Mouse (Mus musculus) bone marrow, adult 2 months (tissue): ENCODE results near the gene Erc2. TPM values are rescaled to one million over a fixed set of nuclear protein-coding genes. Genes with fewer than 3 reads are reported as not detected.

Experiments used
- H3K27ac ChIP-seq: fragments of 200-500 bp; 2 replicates; pipeline ENCODE4 v1.5.1; 2012; ENCODE audit warnings: low read depth, mild to moderate bottlenecking, control low read depth, inconsistent platforms, low read length; ENCODE audit not compliant: control insufficient read depth, poor library complexity, insufficient read depth
- H3K4me1 ChIP-seq: fragments of 200-500 bp; 2 replicates; pipeline ENCODE4 v1.6.1; 2011; ENCODE audit warnings: low read length; ENCODE audit not compliant: control insufficient read depth, insufficient read depth
- H3K4me3 ChIP-seq: fragments of 200-500 bp; replicated peaks from 2 replicates; pipeline ENCODE3; 2011; ENCODE audit warnings: mild to moderate bottlenecking, low read depth, low read length, control low read depth; ENCODE audit not compliant: control insufficient read depth
- CTCF ChIP-seq: fragments of 200-500 bp; IDR thresholded peaks from 2 replicates; pipeline ENCODE4 v1.5.1; 2011; ENCODE audit warnings: low read length, control low read depth; ENCODE audit not compliant: control insufficient read depth, insufficient read depth
- POLR2A ChIP-seq: fragments of 200-500 bp; IDR thresholded peaks from 2 replicates; pipeline ENCODE4 v1.6.1; 2011; ENCODE audit warnings: low read depth, mild to moderate bottlenecking, control low read depth, low read length, borderline replicate concordance; ENCODE audit not compliant: control insufficient read depth
- WGBS: fragments of 180-500 bp; shearing (Covaris S2); methylation state at CpG from one replicate; pipeline ENCODE4 v1.1.7; 2018; 5-methylcytosine and 5-hydroxymethylcytosine counted together
- polyA plus RNA-seq: library from polyadenylated mRNA; stranded (reverse); fragments of >200 nt; gene quantifications from 2 replicates; pipeline ENCODE4 v1.2.4, GENCODE M21; 2011; ENCODE audit warnings: low replicate concordance; ENCODE audit not compliant: missing spikeins, insufficient read depth, insufficient read length

Gene Erc2
- polyA plus RNA-seq, 1 experiment, result not detected

GRCm38 (mm10) chr14:28441240-28441967 is 819.2 kb downstream of the Erc2 start:
- Histone ChIP-seq H3K4me1 (no peaks in the 10 kb centered on the region), H3K4me3 (no peak overlapping the region), H3K27ac (no peak overlapping the region)
- 70% methylated on average over 14 of the region's 14 CpGs for WGBS
- TF ChIP-seq POLR2A, result no peak
- no peak for TF ChIP-seq CTCF

GRCm38 (mm10) chr14:28443254-28443944 is 821.2 kb downstream of the Erc2 start:
- TF ChIP-seq POLR2A, result no peak
- TF ChIP-seq CTCF, result no peak
- 71% methylated on average over 7 of the region's 7 CpGs for WGBS

GRCm38 (mm10) chr14:28445737-28446136 is 823.5 kb downstream of the Erc2 start:
- Histone ChIP-seq H3K4me3 (no peak overlapping the region), H3K27ac (no peak overlapping the region), H3K4me1 (no peaks in the 10 kb centered on the region)
- WGBS, result 73% methylated on average over 6 of the region's 6 CpGs
- TF ChIP-seq POLR2A, result no peak
- no peak for TF ChIP-seq CTCF

More at GRCm38 (mm10) chr14:28443254-28443944, 821.2 kb downstream of the Erc2 start:
- H3K4me1 ChIP-seq, result no peaks in the 10 kb centered on the region
- no peak overlapping the region for H3K4me3 ChIP-seq
- H3K27ac ChIP-seq, result no peak overlapping the region

- TF ChIP-seq CTCF (no peak), POLR2A (no peak)
- 85% methylated on average over 9 of the region's 9 CpGs for WGBS
- no peaks in the 10 kb centered on the region for H3K4me1 ChIP-seq
- no peak overlapping the region for H3K27ac ChIP-seq
- no peak overlapping the region for H3K4me3 ChIP-seq
Measured at GRCm38 (mm10) chr14:28451771-28452170, 829.5 kb downstream of the Erc2 start.

GRCm38 (mm10) chr14:28456372-28457076 is 834.3 kb downstream of the Erc2 start:
- WGBS, result 3% methylated on average over 7 of the region's 7 CpGs
- TF ChIP-seq CTCF (no peak), POLR2A (no peak)
- Histone ChIP-seq H3K4me3 (no peak overlapping the region), H3K27ac (no peak overlapping the region), H3K4me1 (no peaks in the 10 kb centered on the region)

- no peak for TF ChIP-seq POLR2A
- TF ChIP-seq CTCF, result no peak
- H3K4me1 ChIP-seq, result no peaks in the 10 kb centered on the region
- H3K4me3 ChIP-seq, result no peak overlapping the region
- 55% methylated on average over 3 of the region's 3 CpGs for whole genome bisulfite sequencing
- no peak overlapping the region for H3K27ac ChIP-seq
Measured at GRCm38 (mm10) chr14:28457428-28457827, 835.2 kb downstream of the Erc2 start.

- no peak overlapping the region for H3K27ac ChIP-seq
- H3K4me1 ChIP-seq, result no peaks in the 10 kb centered on the region
- TF ChIP-seq POLR2A, result no peak
- TF ChIP-seq CTCF, result no peak
- no peak overlapping the region for H3K4me3 ChIP-seq
- WGBS, result 84% methylated on average over 5 of the region's 5 CpGs
Measured at GRCm38 (mm10) chr14:28467956-28468355, 845.7 kb downstream of the Erc2 start.

- H3K4me3 ChIP-seq, result no peak overlapping the region
- H3K4me1 ChIP-seq, result no peaks in the 10 kb centered on the region
- H3K27ac ChIP-seq, result no peak overlapping the region
- TF ChIP-seq POLR2A (no peak), CTCF (no peak)
- 76% methylated on average over 4 of the region's 4 CpGs for WGBS
Measured at GRCm38 (mm10) chr14:28469696-28470095, 847.5 kb downstream of the Erc2 start.
